Mouse (Mus musculus) brain, embryonic 14.5 days (tissue): ENCODE results near the gene Stk39. TPM values are rescaled to one million over a fixed set of nuclear protein-coding genes. Genes with fewer than 3 reads are reported as not detected.
A peak's percentile ranks its signal among the peaks of the same experiment; 100 is the strongest.

Experiments used
- DNase-seq: peaks from one replicate; pipeline ENCODE4 v3.0.0-alpha.2; 2011; ENCODE audit warnings: low read depth
- CTCF ChIP-seq: fragments of 200-500 bp; IDR thresholded peaks from 2 replicates; pipeline ENCODE4 v1.5.1; 2012; ENCODE audit warnings: inconsistent platforms, mild to moderate bottlenecking, moderate library complexity, borderline replicate concordance; ENCODE audit not compliant: insufficient read depth, insufficient read length; ENCODE audit errors: extremely low read depth
- POLR2A ChIP-seq: fragments of 200-500 bp; IDR thresholded peaks from 2 replicates; pipeline ENCODE4 v1.6.1; 2012; ENCODE audit warnings: mild to moderate bottlenecking, inconsistent platforms, borderline replicate concordance; ENCODE audit not compliant: poor library complexity, insufficient read depth, insufficient read length, severe bottlenecking; ENCODE audit errors: extremely low read depth
- polyA plus RNA-seq: library from polyadenylated mRNA; depleted of rRNA; stranded (reverse); fragments of >200 nt; gene quantifications from 2 replicates; pipeline ENCODE4 v1.2.3, GENCODE M21; 2012

Gene Stk39
- polyA plus RNA-seq, 1 experiment = 27.7 TPM

GRCm38 (mm10) chr2:68306519-68306918, 165.5 kb downstream of the Stk39 start:
- no peak for TF ChIP-seq CTCF
- no peak for TF ChIP-seq POLR2A
- no peak for DNase-seq

DNA sequence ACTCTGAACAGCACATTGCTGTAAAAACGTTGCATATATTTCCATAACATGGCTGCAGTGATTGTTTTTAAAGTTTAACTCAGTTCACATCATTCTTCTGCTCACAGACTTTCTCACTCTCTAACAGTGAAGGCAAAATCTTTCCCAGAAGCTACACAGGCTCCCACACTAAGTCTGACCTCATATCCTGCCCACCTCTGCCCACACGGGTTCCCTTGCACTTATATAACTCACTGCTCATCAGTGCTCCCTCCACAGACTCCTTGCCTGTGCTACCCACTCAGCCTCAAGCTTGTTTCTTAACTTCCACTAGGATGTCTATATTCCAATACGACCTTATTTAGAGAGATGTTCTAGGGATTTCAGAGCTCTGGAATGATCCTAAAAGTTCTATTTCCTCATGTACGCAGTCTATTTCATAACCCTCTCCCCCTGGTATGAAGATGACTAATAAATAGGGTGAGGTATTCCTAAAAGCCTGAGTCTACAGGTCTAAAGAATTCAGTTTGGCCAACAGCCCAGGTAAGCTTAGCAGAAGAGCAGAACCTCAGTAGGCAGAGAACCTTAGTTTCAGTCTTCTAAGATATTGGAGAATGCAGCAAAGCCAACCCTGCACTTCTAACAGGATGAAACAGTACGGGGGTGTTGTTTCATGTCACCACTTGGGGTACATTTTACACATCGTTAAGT, 167.2 kb downstream of the Stk39 start:
- TF ChIP-seq CTCF (no peak), POLR2A (no peak)
- no peak for DNase-seq

DNA sequence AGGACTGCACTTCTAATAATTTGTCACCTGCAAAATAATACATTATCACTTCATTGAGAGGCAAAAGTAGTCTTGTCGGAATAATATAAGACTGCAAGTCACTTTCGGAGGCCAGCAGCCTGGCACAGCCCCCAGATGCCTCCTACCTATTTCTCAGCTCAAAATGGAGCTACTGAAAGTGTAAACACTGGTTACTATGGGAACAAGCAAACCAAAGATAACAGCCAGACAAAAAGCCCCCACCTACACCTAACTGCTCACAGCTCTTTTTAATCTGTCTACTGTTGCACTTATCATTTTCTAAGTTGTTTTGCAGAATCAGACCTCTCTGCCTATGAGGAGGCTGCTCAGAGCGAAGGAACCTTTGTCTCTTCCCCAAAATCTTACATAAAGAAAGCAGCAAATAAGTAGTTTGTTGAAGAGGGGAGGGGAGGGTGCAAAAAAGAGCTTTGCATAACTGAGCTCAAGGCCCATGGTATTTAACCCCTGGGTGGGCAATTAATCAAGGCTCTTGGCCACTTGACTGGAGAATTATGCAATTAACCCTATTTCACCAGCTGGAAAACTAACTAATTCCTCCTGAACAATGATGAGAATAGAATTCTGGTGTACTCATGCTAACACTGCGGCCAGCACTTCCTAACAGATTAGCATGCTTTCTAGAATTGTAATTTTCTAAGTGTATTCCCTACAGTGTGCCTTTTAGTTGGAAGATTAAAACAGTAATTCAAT, 170.1 kb downstream of the Stk39 start:
- TF ChIP-seq POLR2A (no peak), CTCF (no peak)
- DNase-seq = peak; percentile 88

- TF ChIP-seq CTCF = no peak
- TF ChIP-seq POLR2A = no peak
- no peak for DNase-seq
Measured at GRCm38 (mm10) chr2:68298356-68298755, 173.7 kb downstream of the Stk39 start.

GRCm38 (mm10) chr2:68297955-68298354, 174.1 kb downstream of the Stk39 start:
- TF ChIP-seq CTCF = no peak
- TF ChIP-seq POLR2A = no peak

GRCm38 (mm10) chr2:68296743-68297142, 175.3 kb downstream of the Stk39 start:
- no peak for TF ChIP-seq CTCF
- no peak for TF ChIP-seq POLR2A

More at GRCm38 (mm10) chr2:68297955-68298354, 174.1 kb downstream of the Stk39 start:
- DNase-seq = no peak

GRCm38 (mm10) chr2:68292539-68293320, 179.3 kb downstream of the Stk39 start:
- TF ChIP-seq POLR2A = no peak
- DNase-seq = no peak

More at GRCm38 (mm10) chr2:68296743-68297142, 175.3 kb downstream of the Stk39 start:
- DNase-seq = no peak

GRCm38 (mm10) chr2:68291895-68292294, 180.2 kb downstream of the Stk39 start:
- DNase-seq = no peak
- no peak for TF ChIP-seq POLR2A
- TF ChIP-seq CTCF = no peak

DNA sequence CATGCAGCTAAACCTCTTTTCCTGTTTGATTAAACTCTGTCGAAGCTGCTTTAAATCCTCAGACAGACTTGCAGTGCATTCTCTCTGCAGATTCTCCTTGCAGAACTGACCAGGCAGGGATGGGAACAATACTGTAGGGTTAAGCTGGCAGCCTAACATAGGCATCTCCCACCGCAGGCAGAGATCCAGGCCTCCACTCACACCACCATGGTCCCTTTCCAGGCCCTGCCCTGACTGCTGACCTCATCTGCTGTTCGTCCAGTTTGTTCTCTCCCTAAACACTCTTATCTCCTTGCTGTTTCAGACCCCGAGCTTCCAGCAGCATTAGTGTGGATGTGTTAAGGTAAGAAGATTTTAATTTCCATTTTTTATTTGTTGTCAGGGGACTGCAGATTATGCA, 182.1 kb downstream of the Stk39 start:
- peak; percentile 15 for DNase-seq
- TF ChIP-seq POLR2A = no peak
- TF ChIP-seq CTCF = no peak

- DNase-seq = no peak
- TF ChIP-seq CTCF (no peak), POLR2A (no peak)
Measured at GRCm38 (mm10) chr2:68289177-68289576, 182.9 kb downstream of the Stk39 start.

DNA sequence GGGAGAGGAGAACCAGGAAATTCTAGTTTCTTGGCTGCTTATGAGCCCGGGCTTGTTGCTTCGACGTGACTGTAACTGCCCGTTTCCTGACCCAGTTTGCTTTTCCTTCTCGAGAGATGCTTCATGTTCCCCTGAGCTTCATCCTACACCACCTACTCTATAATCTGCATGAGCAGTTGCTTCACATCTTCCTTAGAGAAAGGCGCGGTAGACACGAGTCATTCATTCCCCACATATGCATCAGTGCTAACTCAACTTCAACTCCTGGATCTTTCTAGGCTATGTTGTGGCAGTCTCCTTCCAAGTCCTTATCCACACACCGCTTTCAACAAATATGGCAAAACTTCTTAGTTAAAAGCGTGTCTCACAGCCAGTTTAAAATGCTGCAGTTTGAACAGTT, 184.0 kb downstream of the Stk39 start:
- no peak for DNase-seq
- no peak for TF ChIP-seq CTCF
